Mouse (Mus musculus) gastrocnemius, adult 2 months (tissue): ENCODE measurements around the gene Ptpn14. TPM values are rescaled to one million over a fixed set of nuclear protein-coding genes. Genes with fewer than 3 reads are reported as not detected.
A peak's percentile ranks its signal among the peaks of the same experiment; 100 is the strongest.

Experiments used
- DNase-seq: peaks from one replicate; pipeline ENCODE4 v3.0.0; 2022
- H3K27ac ChIP-seq: fragments of 200-600 bp; 2 replicates; pipeline ENCODE4 v1.8.1; 2022; ENCODE audit warnings: mild to moderate bottlenecking
- H3K4me3 ChIP-seq: fragments of 200-600 bp; 2 replicates; pipeline ENCODE4 v1.8.1; 2022; ENCODE audit warnings: mild to moderate bottlenecking, moderate library complexity
- CTCF ChIP-seq: fragments of 200-600 bp; IDR thresholded peaks from 2 replicates; pipeline ENCODE4 v1.8.1; 2022; ENCODE audit warnings: antibody characterized with exemption, mild to moderate bottlenecking, moderate library complexity
- intact Hi-C: fragments of 180-260 bp; cut with DNase I; formaldehyde crosslinking; loops from one replicate; pipeline ENCODE4 v1.15.1; 2025
- total RNA-seq, 2 experiments: library from RNA; stranded (reverse); gene quantifications; 2 replicates each; pipeline ENCODE4 v1.2.3; 2021

Gene Ptpn14
- total RNA-seq, 2 experiments from 2014 or later: 9.3 to 15.1 TPM

- intact Hi-C loops: no loop called here
- H3K4me3 ChIP-seq: no peak overlapping the region
- H3K27ac ChIP-seq: no peak overlapping the region
- DNase-seq: no peak
- no peak for TF ChIP-seq CTCF
These were observed 106.1 kb downstream of the Ptpn14 start for GRCm38 (mm10) chr1:189834166-189834565.

DNA sequence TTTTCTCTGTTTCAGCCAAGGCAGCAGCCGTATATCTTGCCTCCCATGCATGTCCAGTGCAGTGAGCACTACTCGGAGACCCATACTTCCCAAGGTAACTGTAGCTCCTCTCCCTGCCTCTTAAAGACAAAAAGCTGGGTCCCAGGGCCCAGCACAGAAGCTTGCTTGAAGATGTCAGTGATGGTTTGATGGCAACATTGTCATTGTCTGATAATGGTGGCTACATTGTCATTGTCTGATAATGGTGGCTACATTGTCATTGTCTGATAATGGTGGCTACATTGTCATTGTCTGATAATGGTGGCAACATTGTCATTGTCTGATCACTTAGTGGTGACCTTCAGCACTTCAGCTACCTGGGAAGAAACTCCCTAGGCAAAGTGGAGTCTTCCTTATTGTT is 118.3 kb downstream of the Ptpn14 start:
- intact Hi-C loops: no loop called here
- H3K27ac ChIP-seq: no peak overlapping the region
- no peak for DNase-seq
- H3K4me3 ChIP-seq: no peak overlapping the region
- TF ChIP-seq CTCF: no peak

- intact Hi-C loops: no loop called here
- peak overlapping the region; percentile 48 for H3K4me3 ChIP-seq
- DNase-seq: no peak
- no peak for TF ChIP-seq CTCF
- peak overlapping the region; percentile 58 for H3K27ac ChIP-seq
These were observed 121.5 kb downstream of the Ptpn14 start for GRCm38 (mm10) chr1:189849550-189849949.

DNA sequence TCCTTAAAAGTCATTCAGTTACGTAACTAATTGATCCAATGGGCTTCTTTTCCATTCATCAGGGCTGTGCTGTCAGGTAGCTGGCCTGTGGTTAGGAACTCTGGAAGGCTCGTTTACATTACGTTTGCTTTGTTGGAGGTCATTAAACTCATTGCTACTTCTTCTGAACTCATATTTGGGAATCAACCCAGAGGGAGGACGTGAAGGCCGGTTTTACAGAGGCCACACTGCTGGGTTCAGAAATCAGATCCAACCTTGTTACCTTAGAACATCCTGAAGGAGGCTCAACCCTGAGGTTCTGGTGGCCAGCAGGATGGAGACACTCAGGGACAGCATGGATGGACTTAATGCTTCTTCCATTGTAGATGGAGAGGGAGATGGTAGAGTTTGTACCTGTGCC is 124.0 kb downstream of the Ptpn14 start:
- Histone ChIP-seq H3K4me3 (no peak overlapping the region), H3K27ac (no peak overlapping the region)
- intact Hi-C loops: no loop called here
- DNase-seq: no peak
- TF ChIP-seq CTCF: no peak

GRCm38 (mm10) chr1:189852456-189852855 is 124.4 kb downstream of the Ptpn14 start:
- Histone ChIP-seq H3K4me3 (no peak overlapping the region), H3K27ac (no peak overlapping the region)
- TF ChIP-seq CTCF: no peak
- peak; percentile 60 for DNase-seq
- intact Hi-C loops: no loop called here

- no peak for TF ChIP-seq CTCF
- no peak for DNase-seq
- Histone ChIP-seq H3K27ac (no peak overlapping the region), H3K4me3 (no peak overlapping the region)
- intact Hi-C loops: no loop called here
These were observed 126.6 kb downstream of the Ptpn14 start for GRCm38 (mm10) chr1:189854646-189855045.

- no peak for DNase-seq
- TF ChIP-seq CTCF: no peak
- Histone ChIP-seq H3K27ac (no peak overlapping the region), H3K4me3 (no peak overlapping the region)
- intact Hi-C loops: no loop called here
These were observed 127.7 kb downstream of the Ptpn14 start for GRCm38 (mm10) chr1:189855739-189856138.

- no peak overlapping the region for H3K4me3 ChIP-seq
- no peak for DNase-seq
- no peak overlapping the region for H3K27ac ChIP-seq
- intact Hi-C loops: no loop called here
- no peak for TF ChIP-seq CTCF
These were observed 130.3 kb downstream of the Ptpn14 start for GRCm38 (mm10) chr1:189858377-189858776.

GRCm38 (mm10) chr1:189860112-189860941 is 132.3 kb downstream of the Ptpn14 start:
- Histone ChIP-seq H3K27ac (peak overlapping the region; percentile 48), H3K4me3 (no peak overlapping the region)
- DNase-seq: no peak
- peak; percentile 41 for TF ChIP-seq CTCF
- intact Hi-C loops: no loop called here

DNA sequence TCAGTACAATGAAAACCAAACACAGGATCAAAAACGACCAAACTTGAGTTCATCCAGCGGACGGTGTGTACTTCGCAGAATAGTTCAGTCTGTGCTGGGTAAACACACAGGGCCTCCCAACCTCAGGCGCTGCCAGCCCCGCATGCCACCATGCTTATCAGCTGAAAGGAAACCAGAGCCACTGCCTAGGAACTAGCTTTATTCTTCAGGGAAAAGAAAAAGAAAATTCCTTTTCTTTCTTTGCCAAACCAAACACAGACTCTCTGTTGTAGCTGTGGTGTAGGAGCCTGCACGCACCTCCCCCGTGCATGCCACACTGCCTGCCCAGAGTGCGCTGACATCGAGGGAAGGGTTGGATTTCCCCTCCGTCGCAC is 132.9 kb downstream of the Ptpn14 start:
- no peak for TF ChIP-seq CTCF
- Histone ChIP-seq H3K4me3 (no peak overlapping the region), H3K27ac (no peak overlapping the region)
- intact Hi-C loops: no loop called here
- DNase-seq: no peak

DNA sequence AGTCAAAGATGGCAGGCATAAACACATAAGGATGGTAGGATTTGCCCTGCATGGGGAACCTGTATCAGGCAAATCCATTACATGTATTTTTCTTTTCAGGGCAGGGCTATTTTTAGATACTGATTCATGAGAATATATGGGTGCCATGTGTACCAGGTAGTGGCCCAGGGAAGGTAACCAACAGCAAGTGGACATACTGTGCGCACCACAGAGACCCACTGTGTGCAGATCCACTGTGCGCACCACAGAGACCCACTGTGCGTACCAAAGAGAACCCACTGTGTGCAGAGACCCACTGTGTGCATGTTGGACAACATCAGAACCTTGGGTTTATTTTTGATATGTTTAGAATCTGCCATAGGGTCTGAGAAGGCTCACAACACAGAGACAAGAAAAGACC is 135.7 kb downstream of the Ptpn14 start:
- no peak for TF ChIP-seq CTCF
- Histone ChIP-seq H3K27ac (no peak overlapping the region), H3K4me3 (no peak overlapping the region)
- no peak for DNase-seq
- intact Hi-C loops: no loop called here

DNA sequence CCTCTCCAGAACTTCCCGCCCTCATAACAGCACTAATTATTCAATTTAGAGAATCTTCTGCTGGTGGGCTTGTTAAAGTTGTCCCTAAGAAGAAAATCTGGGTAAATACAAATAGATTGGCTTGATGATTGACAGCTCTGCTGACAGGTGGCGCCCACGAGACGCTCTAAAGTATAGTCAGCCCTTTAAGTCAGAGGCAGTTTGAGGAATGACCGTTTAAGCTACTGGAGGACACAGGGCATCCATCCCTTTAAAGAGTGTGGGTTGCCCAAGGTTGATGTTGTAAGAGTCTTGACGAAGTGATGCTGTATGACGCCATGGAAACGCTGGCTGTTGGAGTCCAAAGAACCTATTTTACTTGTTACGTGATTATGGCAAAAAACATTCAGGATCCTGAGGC is 136.2 kb downstream of the Ptpn14 start:
- no peak for DNase-seq
- no peak for TF ChIP-seq CTCF
- intact Hi-C loops: no loop called here
- no peak overlapping the region for H3K4me3 ChIP-seq
- H3K27ac ChIP-seq: no peak overlapping the region

DNA sequence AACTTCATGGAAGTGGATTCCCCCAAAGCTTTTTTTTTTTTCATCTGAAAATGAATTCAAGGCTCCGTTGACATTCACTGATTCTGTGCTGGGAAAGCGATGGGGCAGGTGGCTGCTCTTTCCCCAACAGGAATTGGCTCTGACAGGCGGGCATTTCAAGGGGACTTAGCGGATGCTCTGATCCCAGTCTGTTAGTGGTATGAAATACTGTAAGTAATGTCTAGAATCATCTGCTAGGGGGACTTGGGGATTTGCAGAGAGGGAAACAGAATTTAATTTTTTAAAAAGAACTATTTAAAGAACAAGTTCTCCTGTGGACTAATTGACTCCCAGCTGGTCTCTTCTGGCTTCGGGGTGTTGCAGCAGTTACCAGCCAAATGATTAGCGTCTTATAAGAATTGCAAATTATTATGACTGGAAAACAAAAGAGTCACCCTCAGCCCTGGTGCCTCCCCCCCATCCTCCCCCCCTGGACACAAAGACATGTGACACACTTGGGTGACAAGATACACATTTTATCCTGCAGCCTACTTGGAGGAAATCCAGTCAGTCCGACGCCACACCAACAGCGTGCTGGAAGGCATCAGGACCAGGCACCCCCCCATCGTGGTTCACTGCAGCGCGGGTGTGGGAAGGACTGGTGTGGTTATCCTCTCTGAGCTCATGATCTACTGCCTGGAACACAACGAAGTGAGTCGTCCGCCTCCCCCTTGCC is 136.9 kb downstream of the Ptpn14 start:
- Histone ChIP-seq H3K27ac (no peak overlapping the region), H3K4me3 (no peak overlapping the region)
- no peak for TF ChIP-seq CTCF
- intact Hi-C loops: no loop called here
- no peak for DNase-seq
